Mouse (Mus musculus) kidney, adult 2 months (tissue): Measurements from ENCODE around the gene Kdm8. TPM values are rescaled to one million over a fixed set of nuclear protein-coding genes. Genes with fewer than 3 reads are reported as not detected.

ENCODE experiments used
- DNase-seq: peaks from one replicate; pipeline ENCODE4 v3.0.0; 2021
- H3K27ac ChIP-seq: fragments of 200-500 bp; 2 replicates; pipeline ENCODE4 v1.5.1; 2012; ENCODE audit warnings: low read depth, low read length, control low read depth, inconsistent platforms; ENCODE audit not compliant: insufficient read depth
- H3K27me3 ChIP-seq: fragments of 200-500 bp; replicated peaks from 2 replicates; pipeline ENCODE4 v1.6.1; 2012; ENCODE audit warnings: mild to moderate bottlenecking, moderate library complexity, low read length, inconsistent platforms; ENCODE audit not compliant: control insufficient read depth, insufficient read depth
- H3K36me3 ChIP-seq: fragments of 200-500 bp; 2 replicates; pipeline ENCODE4 v1.6.1; 2012; ENCODE audit warnings: mild to moderate bottlenecking, moderate library complexity, low read length, inconsistent platforms; ENCODE audit not compliant: control insufficient read depth, insufficient read depth
- H3K4me1 ChIP-seq: fragments of 200-500 bp; 2 replicates; pipeline ENCODE4 v1.6.1; 2011; ENCODE audit warnings: low read length; ENCODE audit not compliant: control insufficient read depth, insufficient read depth
- H3K4me3 ChIP-seq: fragments of 200-500 bp; 2 replicates; pipeline ENCODE4 v1.5.1; 2011; ENCODE audit warnings: mild to moderate bottlenecking, low read depth, low read length, control low read depth; ENCODE audit not compliant: insufficient read depth
- CTCF ChIP-seq: fragments of 200-500 bp; conservative IDR thresholded peaks from 2 replicates; pipeline ENCODE4 v1.5.1; 2011; ENCODE audit warnings: low read depth, mild to moderate bottlenecking, control low read depth, low read length, moderate library complexity, mixed read lengths; ENCODE audit not compliant: insufficient read depth, insufficient read length
- POLR2A ChIP-seq: fragments of 200-500 bp; IDR thresholded peaks from one replicate; pipeline ENCODE4 v1.6.1; 2011; ENCODE audit warnings: low read depth, low read length, control low read depth
- WGBS: fragments of 180-500 bp; shearing (Covaris S2); methylation state at CpG from one replicate; pipeline ENCODE4 v1.1.7; 2018; 5-methylcytosine and 5-hydroxymethylcytosine counted together
- polyA plus RNA-seq: library from polyadenylated mRNA; depleted of rRNA; stranded (reverse); fragments of >200 nt; gene quantifications from 2 replicates; pipeline ENCODE4 v1.2.3, GENCODE M21; 2012; rRNA removed

Kdm8 gene
- polyA plus RNA-seq, 1 experiment: 3.2 TPM

DNA sequence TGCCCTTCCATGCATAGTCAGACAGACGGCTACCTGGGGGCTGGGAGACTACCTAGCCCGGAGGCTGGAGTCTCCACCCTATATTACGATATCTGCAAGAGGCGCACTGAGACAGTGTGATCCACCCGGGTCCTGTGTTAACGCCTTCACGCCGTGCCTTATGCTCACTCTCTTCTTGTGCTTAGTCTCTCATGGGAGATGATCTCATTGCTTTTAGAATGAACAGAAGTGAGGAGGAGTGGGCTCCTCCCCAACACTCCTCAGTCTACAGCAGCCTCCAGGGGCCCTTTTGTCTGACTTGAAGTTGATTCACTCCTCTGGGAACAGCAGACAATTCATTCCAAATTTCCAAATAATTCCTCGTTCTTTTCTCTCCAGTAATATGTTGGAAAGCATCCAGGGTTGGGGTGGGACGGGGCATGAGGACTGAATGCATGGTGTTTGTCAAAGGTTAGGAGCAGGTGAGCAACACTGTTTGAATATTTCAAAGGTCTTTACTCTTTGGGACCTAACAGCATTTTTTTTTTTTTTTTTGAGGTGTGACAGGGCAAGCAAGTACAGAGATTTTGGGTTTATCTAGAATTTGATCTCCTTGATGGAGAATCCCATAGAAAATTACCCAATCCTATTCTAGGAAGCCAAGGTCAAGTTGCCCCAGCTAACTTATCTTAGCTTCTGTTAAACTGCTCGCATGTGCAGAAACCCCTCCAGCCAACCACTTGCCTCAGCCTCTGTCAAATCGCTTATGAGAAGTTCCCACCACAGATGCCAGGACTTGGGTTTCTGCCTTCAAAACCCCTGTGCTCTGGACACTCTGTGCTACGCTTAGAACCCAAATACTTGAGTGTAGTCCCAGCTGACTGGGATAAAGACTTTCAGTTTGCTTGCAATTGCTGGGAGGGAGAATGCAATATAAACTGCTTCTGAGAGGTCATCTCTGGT is 55.7 kb downstream of the Kdm8 start:
- DNase-seq: no peak
- WGBS: 79% methylated on average over 13 of the region's 13 CpGs
- Histone ChIP-seq H3K4me1 (no peaks in the 10 kb centered on the region), H3K27ac (no peak overlapping the region), H3K4me3 (no peak overlapping the region), H3K27me3 (no peaks in the 10 kb centered on the region), H3K36me3 (no peaks in the 10 kb centered on the region)
- TF ChIP-seq CTCF: no peak
- TF ChIP-seq POLR2A: no peak

- no peak overlapping the region for H3K4me3 ChIP-seq
- no peak for DNase-seq
- H3K4me1 ChIP-seq: no peaks in the 10 kb centered on the region
- TF ChIP-seq CTCF (no peak), POLR2A (no peak)
- H3K27me3 ChIP-seq: no peaks in the 10 kb centered on the region
- H3K27ac ChIP-seq: no peak overlapping the region
- 91% methylated on average over 7 of the region's 7 CpGs for WGBS
- no peaks in the 10 kb centered on the region for H3K36me3 ChIP-seq
These were observed 56.4 kb downstream of the Kdm8 start for GRCm38 (mm10) chr7:125500879-125501278.

GRCm38 (mm10) chr7:125503374-125504092 is 59.1 kb downstream of the Kdm8 start:
- peak; percentile 11 for DNase-seq
- no peaks in the 10 kb centered on the region for H3K27me3 ChIP-seq
- WGBS: 64% methylated on average over 5 of the region's 5 CpGs
- H3K4me3 ChIP-seq: no peak overlapping the region
- H3K4me1 ChIP-seq: no peaks in the 10 kb centered on the region
- TF ChIP-seq POLR2A: no peak
- no peak for TF ChIP-seq CTCF
- H3K36me3 ChIP-seq: no peaks in the 10 kb centered on the region
- H3K27ac ChIP-seq: no peak overlapping the region

DNA sequence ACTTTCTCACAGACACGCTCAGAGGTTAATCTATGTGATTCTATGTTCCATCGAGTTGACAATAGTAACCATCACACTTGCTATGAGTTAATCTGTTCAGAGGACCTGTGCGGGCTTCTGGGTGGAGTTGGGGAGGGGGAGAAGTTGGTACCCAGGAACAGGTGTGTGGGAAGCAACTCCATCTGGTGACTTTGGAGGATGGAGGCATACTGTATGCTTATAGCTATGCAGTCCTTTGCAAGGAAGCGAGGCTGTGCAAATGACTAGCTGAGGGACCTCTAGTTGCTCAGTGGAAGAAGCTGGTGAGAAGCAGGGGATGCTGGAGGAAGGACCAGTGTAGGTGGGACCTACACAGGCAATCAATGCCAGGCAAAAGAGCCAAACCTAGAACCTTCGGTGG is 60.1 kb downstream of the Kdm8 start:
- no peak for TF ChIP-seq POLR2A
- TF ChIP-seq CTCF: no peak
- no peaks in the 10 kb centered on the region for H3K4me1 ChIP-seq
- H3K4me3 ChIP-seq: no peak overlapping the region
- H3K36me3 ChIP-seq: no peaks in the 10 kb centered on the region
- no peaks in the 10 kb centered on the region for H3K27me3 ChIP-seq
- H3K27ac ChIP-seq: no peak overlapping the region
- 98% methylated on average over 5 of the region's 5 CpGs for WGBS
- no peak for DNase-seq

GRCm38 (mm10) chr7:125505568-125505967 is 61.1 kb downstream of the Kdm8 start:
- Histone ChIP-seq H3K27me3 (no peaks in the 10 kb centered on the region), H3K4me3 (no peak overlapping the region), H3K36me3 (no peaks in the 10 kb centered on the region), H3K27ac (no peak overlapping the region), H3K4me1 (no peaks in the 10 kb centered on the region)
- TF ChIP-seq POLR2A (no peak), CTCF (no peak)
- 74% methylated on average over 10 of the region's 10 CpGs for WGBS
- no peak for DNase-seq

DNA sequence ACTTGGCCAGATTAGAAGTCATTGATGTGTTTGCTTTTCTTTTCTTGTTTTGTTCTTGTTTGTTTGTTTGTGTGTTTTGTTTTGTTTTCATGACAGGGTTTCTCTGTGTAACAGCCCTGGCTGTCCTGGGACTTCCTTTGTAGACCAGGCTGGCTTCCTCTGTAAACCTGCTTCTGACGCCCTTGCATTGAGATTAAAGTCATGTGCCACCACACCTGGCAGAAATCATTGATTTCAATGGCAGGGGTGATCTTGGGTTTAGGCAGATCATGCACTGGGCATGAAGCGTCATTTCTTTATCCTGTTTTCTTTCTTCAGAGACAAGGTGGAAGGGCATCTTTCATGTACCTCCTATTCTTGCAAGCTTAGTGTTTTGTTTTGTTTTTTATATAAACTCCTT is 62.8 kb downstream of the Kdm8 start:
- H3K27me3 ChIP-seq: no peaks in the 10 kb centered on the region
- H3K4me1 ChIP-seq: no peaks in the 10 kb centered on the region
- 78% methylated on average over 2 of the region's 2 CpGs for WGBS
- no peak overlapping the region for H3K4me3 ChIP-seq
- TF ChIP-seq POLR2A (no peak), CTCF (no peak)
- no peaks in the 10 kb centered on the region for H3K36me3 ChIP-seq
- DNase-seq: no peak
- no peak overlapping the region for H3K27ac ChIP-seq

- Histone ChIP-seq H3K27me3 (no peaks in the 10 kb centered on the region), H3K27ac (no peak overlapping the region), H3K4me1 (no peaks in the 10 kb centered on the region), H3K4me3 (no peak overlapping the region), H3K36me3 (no peaks in the 10 kb centered on the region)
- no peak for DNase-seq
- 75% methylated on average over 5 of the region's 5 CpGs for WGBS
- TF ChIP-seq CTCF: no peak
- TF ChIP-seq POLR2A: no peak
These were observed 67.0 kb downstream of the Kdm8 start for GRCm38 (mm10) chr7:125511432-125511831.

DNA sequence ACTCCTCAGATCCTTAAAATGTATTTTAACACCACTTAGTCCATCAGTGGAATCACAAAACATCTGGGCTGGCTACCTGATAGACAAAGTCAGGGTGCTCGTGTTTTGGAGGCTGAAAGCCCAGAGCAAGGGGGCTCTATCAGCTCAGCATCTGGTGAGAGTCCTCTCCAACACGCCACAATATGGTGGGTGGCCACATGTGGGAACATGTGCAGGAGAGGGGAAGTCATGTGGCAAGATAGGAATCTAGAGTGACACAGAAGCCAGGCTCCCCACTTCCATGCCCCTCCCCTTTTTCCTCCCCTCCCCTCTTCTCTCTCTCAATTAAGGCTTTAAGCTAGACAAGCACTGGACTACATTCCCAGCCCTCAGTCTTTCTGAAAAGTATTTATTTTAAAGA is 67.4 kb downstream of the Kdm8 start:
- no peak overlapping the region for H3K27ac ChIP-seq
- no peaks in the 10 kb centered on the region for H3K4me1 ChIP-seq
- WGBS: 84% methylated on average over 2 of the region's 2 CpGs
- no peak overlapping the region for H3K4me3 ChIP-seq
- TF ChIP-seq POLR2A (no peak), CTCF (no peak)
- no peak for DNase-seq
- no peaks in the 10 kb centered on the region for H3K36me3 ChIP-seq
- no peaks in the 10 kb centered on the region for H3K27me3 ChIP-seq

Other genes with a start within 250 kb of the Kdm8 start
- 38.4 and 46.0 TPM in 2 replicates for gene Nsmce1, start 46.9 kb downstream of the Kdm8 start, polyA plus RNA-seq
- gene Il4ra, start 107.4 kb downstream of the Kdm8 start, polyA plus RNA-seq: 16.1 and 20.3 TPM in 2 replicates
- gene Il21r, start 158.8 kb downstream of the Kdm8 start, polyA plus RNA-seq: 1.4 and 6.4 TPM in 2 replicates